ENCODE assay signal across 10 mouse cellular contexts in genomic region chr16:10867904-10868440, GRCm38 (mm10). TPM values are rescaled to one million over a fixed set of nuclear protein-coding genes. Genes with fewer than 3 reads are reported as not detected.
DNase-seq lines count a peak whose midpoint lies in the region; ATAC-seq and TF ChIP-seq lines count a peak whose summit lies in the region.
"Had no signal": no experiment of that assay in that cellular context is flagged by ENCODE, and none has a peak within 500 bp of the region (broad histone marks: within the 10 kb centered on the region; RNA-seq: fewer than 3 reads in every experiment).

No protein-coding gene starts in this region.

- no peak for TF ChIP-seq EP300 in liver, postnatal 0 days (IDR thresholded peaks at IDR 0.05; ENCODE audit: low read depth)

- H3K27me3 ChIP-seq in liver, adult 2 months (ENCODE audit: control insufficient read depth, insufficient read depth, low read length) = no peaks in the 10 kb centered on the region
- H3K27me3 ChIP-seq in liver, embryonic 12.5 days (replicated peaks) = peaks cover 8% of the 10 kb centered on the region; the same call in 1 of the 2 replicates
- no peaks in the 10 kb centered on the region for H3K27me3 ChIP-seq in hindbrain, postnatal 0 days (ENCODE audit: insufficient read depth, low read length)
- no peaks in the 10 kb centered on the region for H3K27me3 ChIP-seq in liver, postnatal 0 days (ENCODE audit: insufficient read depth, low read length)
- H3K27me3 ChIP-seq: midbrain, embryonic 12.5 days had no signal

- no peaks in the 10 kb centered on the region for H3K4me1 ChIP-seq in liver, adult 2 months (ENCODE audit: control insufficient read depth, insufficient read depth, low read length)
- H3K4me1 ChIP-seq in liver, embryonic 12.5 days = 0 out of 2 replicates have a peak, but pooled peaks cover 4% of the 10 kb centered on the region
- peaks cover 3% of the 10 kb centered on the region; the same call in 1 of the 2 replicates for H3K4me1 ChIP-seq in hindbrain, postnatal 0 days (ENCODE audit: insufficient read depth, low read length)
- no peaks in the 10 kb centered on the region for H3K4me1 ChIP-seq in liver, postnatal 0 days (ENCODE audit: insufficient read depth)

- no peak for ATAC-seq in liver, embryonic 12.5 days
- ATAC-seq in hindbrain, postnatal 0 days = no peak
- ATAC-seq in liver, postnatal 0 days = no peak
- ATAC-seq in erythroid progenitor cell, adult 5-6 weeks (replicated peaks; ENCODE audit: low FRiP score, poor library complexity, severe bottlenecking) = no peak

- no peak overlapping the region for H3K4me2 ChIP-seq in liver, embryonic 12.5 days
- no peak overlapping the region for H3K4me2 ChIP-seq in hindbrain, postnatal 0 days (ENCODE audit: low read depth, low read length)
- no peak overlapping the region for H3K4me2 ChIP-seq in liver, postnatal 0 days (ENCODE audit: low read depth, low read length)
- H3K4me2 ChIP-seq: midbrain, embryonic 12.5 days had no signal

- H3K27ac ChIP-seq in liver, adult 2 months (replicated peaks; ENCODE audit: insufficient read depth, low read depth, low read length) = no peak overlapping the region
- no peak overlapping the region for H3K27ac ChIP-seq in liver, embryonic 12.5 days
- H3K27ac ChIP-seq in hindbrain, postnatal 0 days = no peak overlapping the region
- H3K27ac ChIP-seq in liver, postnatal 0 days (ENCODE audit: low read depth) = no peak overlapping the region
- H3K27ac ChIP-seq: midbrain, embryonic 12.5 days had no signal

- TF ChIP-seq CTCF in liver, adult 2 months (IDR thresholded peaks at IDR 0.05; ENCODE audit: low read depth, low read length) = peak; percentile 92
- peak; percentile 94 for TF ChIP-seq CTCF in hindbrain, postnatal 0 days (IDR thresholded peaks at IDR 0.05; ENCODE audit: low read depth)
- TF ChIP-seq CTCF in liver, postnatal 0 days (IDR thresholded peaks at IDR 0.05; ENCODE audit: low read depth) = peak; percentile 96

- H3K9me3 ChIP-seq in liver, embryonic 12.5 days (replicated peaks) = no peaks in the 10 kb centered on the region
- H3K9me3 ChIP-seq in hindbrain, postnatal 0 days (ENCODE audit: low read length) = no peaks in the 10 kb centered on the region
- no peaks in the 10 kb centered on the region for H3K9me3 ChIP-seq in liver, postnatal 0 days (ENCODE audit: low read length)
- H3K9me3 ChIP-seq: midbrain, embryonic 12.5 days had no signal

- H3K36me3 ChIP-seq in liver, adult 2 months (ENCODE audit: control insufficient read depth, insufficient read depth, low read length) = no peaks in the 10 kb centered on the region
- no peaks in the 10 kb centered on the region for H3K36me3 ChIP-seq in liver, embryonic 12.5 days
- no peaks in the 10 kb centered on the region for H3K36me3 ChIP-seq in hindbrain, postnatal 0 days (ENCODE audit: insufficient read depth, low read length)
- no peaks in the 10 kb centered on the region for H3K36me3 ChIP-seq in liver, postnatal 0 days (replicated peaks; ENCODE audit: insufficient read depth, low read length)
- H3K36me3 ChIP-seq: midbrain, embryonic 12.5 days had no signal

- H3K79me2 ChIP-seq in liver, adult 2 months (ENCODE audit: control insufficient read depth, insufficient read depth, low read length) = no peaks in the 10 kb centered on the region

- H3K4me3 ChIP-seq in liver, adult 2 months (ENCODE audit: insufficient read depth, low read depth, low read length) = no peak overlapping the region
- no peak overlapping the region for H3K4me3 ChIP-seq in liver, embryonic 12.5 days
- H3K4me3 ChIP-seq in hindbrain, postnatal 0 days (ENCODE audit: low read length) = no peak overlapping the region
- H3K4me3 ChIP-seq in liver, postnatal 0 days (ENCODE audit: low read depth, low read length) = no peak overlapping the region
- H3K4me3 ChIP-seq: midbrain, embryonic 12.5 days had no signal

- no peak overlapping the region for H3K9ac ChIP-seq in liver, adult 2 months (ENCODE audit: low read depth, low read length)
- H3K9ac ChIP-seq in liver, embryonic 12.5 days = no peak overlapping the region
- H3K9ac ChIP-seq in hindbrain, postnatal 0 days (replicated peaks; ENCODE audit: low read length) = no peak overlapping the region
- H3K9ac ChIP-seq in liver, postnatal 0 days (replicated peaks) = no peak overlapping the region
- H3K9ac ChIP-seq: midbrain, embryonic 12.5 days had no signal

- no peak for TF ChIP-seq POLR2A in liver, adult 2 months (IDR thresholded peaks at IDR 0.05; ENCODE audit: extremely low read depth, insufficient read depth, low read length)

- DNase-seq in liver, adult 2 months (ENCODE audit: extremely low read depth, low read depth, low spot score) = no peak
- peak; percentile 50 for DNase-seq in R1 (ENCODE audit: low read depth, low spot score)
- peak; percentile 86 to 88 for DNase-seq in cerebellum, postnatal 14 days
- peak; percentile 63 for DNase-seq in hindbrain, postnatal 0 days (ENCODE audit: low spot score)
- peak; percentile 76 for DNase-seq in liver, postnatal 0 days
- DNase-seq in right cerebral cortex, postnatal 4 days = peak; percentile 72

- 41% methylated on average over 11 of the region's 11 CpGs for whole genome bisulfite sequencing in liver, adult 2 months
- 29% methylated on average over 11 of the region's 11 CpGs for WGBS in liver, embryonic 12.5 days (ENCODE audit: insufficient replicate concordance)
- WGBS in hindbrain, postnatal 0 days = 33% methylated on average over 11 of the region's 11 CpGs
- WGBS in liver, postnatal 0 days (ENCODE audit: insufficient replicate concordance) = 38% methylated on average over 11 of the region's 11 CpGs

RNA-seq across cellular contexts. Expression of gene Rmi2, which starts 33.1 kb away (rescaled TPM):
- total RNA-seq in liver, adult 2 months (2014; rRNA removed) = 0.09 and 0.34 TPM in 2 replicates
- 0.06 TPM in 1 of 2 replicates, not detected in the other for polyA plus RNA-seq in liver, adult 2 months (2012; rRNA removed)
- polyA plus RNA-seq in liver, embryonic 12.5 days (2016; fragmentation: Nextera tagmentation; extraction: Ambion mirVana) = 3.4 and 3.8 TPM in 2 replicates
- 1.3 and 4.1 TPM in 2 replicates for total RNA-seq in hindbrain, postnatal 0 days (2014; rRNA removed)
- 0.58 and 0.64 TPM in 2 replicates for polyA plus RNA-seq in hindbrain, postnatal 0 days (2015; fragmentation: Nextera tagmentation; extraction: Ambion mirVana)
- 1.1 TPM in 2 replicates for polyA plus RNA-seq in liver, postnatal 0 days (2015; fragmentation: Nextera tagmentation; extraction: Ambion mirVana)
- total RNA-seq in erythroid progenitor cell, adult 5-6 weeks (2015; ENCODE audit: low replicate concordance) = 1.3 and 3.6 TPM in 2 replicates
- 2.0 and 3.2 TPM in 2 replicates for total RNA-seq in erythroid progenitor cell, adult 5-6 weeks (2017; ENCODE audit: low replicate concordance)

RNA-seq across cellular contexts. Expression of gene Gm11172, which starts 55.3 kb away (rescaled TPM):
- total RNA-seq in liver, adult 2 months (2014; rRNA removed) = not detected in 2 replicates
- polyA plus RNA-seq in liver, adult 2 months (2012; rRNA removed) = not detected in 2 replicates
- not detected in 2 replicates for polyA plus RNA-seq in liver, embryonic 12.5 days (2016; fragmentation: Nextera tagmentation; extraction: Ambion mirVana)
- not detected in 2 replicates for total RNA-seq in hindbrain, postnatal 0 days (2014; rRNA removed)
- not detected in 2 replicates for polyA plus RNA-seq in hindbrain, postnatal 0 days (2015; fragmentation: Nextera tagmentation; extraction: Ambion mirVana)
- polyA plus RNA-seq in liver, postnatal 0 days (2015; fragmentation: Nextera tagmentation; extraction: Ambion mirVana) = not detected in 2 replicates
- total RNA-seq in erythroid progenitor cell, adult 5-6 weeks (2015; ENCODE audit: low replicate concordance) = not detected in 2 replicates
- total RNA-seq in erythroid progenitor cell, adult 5-6 weeks (2017; ENCODE audit: low replicate concordance) = not detected in 2 replicates
- polyA plus RNA-seq: gonadal fat pad, adult 2 months; midbrain, embryonic 12.5 days had no signal
